Mouse (Mus musculus): ENCODE results near the gene Xdh.
A peak's percentile ranks its signal among the peaks of the same experiment; 100 is the strongest.

Xdh gene

GRCm38 (mm10) chr17:73941816-73942215, 8.2 kb downstream of the Xdh start:
- DNase-seq, result no peak

- DNase-seq, result no peak
Observed at GRCm38 (mm10) chr17:73937073-73937472, 12.9 kb downstream of the Xdh start.

DNA sequence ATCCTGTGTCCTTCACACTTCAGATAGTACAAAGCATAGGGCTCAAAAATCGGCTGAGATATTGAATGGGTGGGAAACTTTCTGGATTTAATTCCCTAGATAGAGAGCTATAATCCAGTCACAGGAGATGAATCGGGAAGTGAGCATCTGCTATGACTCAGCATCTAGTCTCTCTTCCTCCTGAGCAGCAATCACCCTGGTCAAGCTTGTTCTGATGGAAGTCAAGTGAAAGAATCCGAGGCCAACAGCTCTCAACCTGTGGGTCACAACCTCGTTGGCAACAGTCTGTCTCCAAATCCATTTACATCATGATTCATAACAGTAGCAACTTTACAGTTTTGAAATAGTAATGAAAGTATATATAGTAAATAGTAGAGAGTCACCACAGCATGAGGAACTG, 14.8 kb downstream of the Xdh start:
- DNase-seq, result no peak

- DNase-seq, result no peak
Observed at GRCm38 (mm10) chr17:73934281-73934680, 15.7 kb downstream of the Xdh start.

GRCm38 (mm10) chr17:73933616-73934015, 16.4 kb downstream of the Xdh start:
- DNase-seq, result no peak

- DNase-seq, result no peak
Observed at GRCm38 (mm10) chr17:73932497-73933059, 17.4 kb downstream of the Xdh start.

- DNase-seq, result no peak
Observed at GRCm38 (mm10) chr17:73919520-73919919, 30.5 kb downstream of the Xdh start.

DNA sequence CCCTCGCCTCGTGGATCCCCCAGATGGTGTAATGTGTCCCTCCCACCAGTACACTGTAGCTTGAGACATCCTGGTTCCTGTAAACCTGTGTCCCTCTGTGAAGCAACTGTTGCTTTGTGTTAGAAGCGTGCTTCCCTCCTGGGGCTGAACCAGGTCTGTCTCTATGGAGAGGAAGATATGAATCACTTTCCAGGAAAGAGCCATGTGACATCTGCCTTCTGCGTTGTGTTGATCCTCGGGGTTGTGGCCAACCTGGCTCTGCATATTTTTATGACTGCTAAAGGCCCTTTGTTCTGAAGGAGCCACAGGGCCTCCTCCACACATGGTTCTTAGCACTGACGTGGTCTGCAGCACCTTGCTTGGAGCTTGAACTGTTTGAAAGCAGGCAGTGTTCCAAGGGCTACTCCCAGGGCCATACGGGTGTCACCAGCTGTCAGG, 31.0 kb downstream of the Xdh start:
- no peak for DNase-seq

DNA sequence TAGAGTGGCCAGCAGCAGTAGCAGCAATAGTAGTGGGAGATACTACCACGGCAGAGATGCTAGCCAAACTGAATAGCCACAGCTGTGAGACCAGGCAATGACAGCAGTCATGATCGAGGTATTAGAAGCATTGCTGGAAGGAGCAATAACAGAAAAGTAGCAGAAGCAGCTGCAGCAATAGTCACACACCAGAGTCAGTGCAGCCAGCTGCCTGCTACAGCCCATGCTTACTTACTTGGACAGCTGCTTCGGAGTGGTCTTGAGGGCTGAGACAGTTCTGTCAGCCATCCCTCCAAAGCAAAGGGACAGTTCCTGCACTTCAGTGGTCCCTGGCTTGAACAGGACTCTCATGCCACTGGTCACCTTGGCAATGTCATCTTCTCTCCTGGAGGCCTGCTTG, 31.9 kb downstream of the Xdh start:
- DNase-seq, result no peak

DNA sequence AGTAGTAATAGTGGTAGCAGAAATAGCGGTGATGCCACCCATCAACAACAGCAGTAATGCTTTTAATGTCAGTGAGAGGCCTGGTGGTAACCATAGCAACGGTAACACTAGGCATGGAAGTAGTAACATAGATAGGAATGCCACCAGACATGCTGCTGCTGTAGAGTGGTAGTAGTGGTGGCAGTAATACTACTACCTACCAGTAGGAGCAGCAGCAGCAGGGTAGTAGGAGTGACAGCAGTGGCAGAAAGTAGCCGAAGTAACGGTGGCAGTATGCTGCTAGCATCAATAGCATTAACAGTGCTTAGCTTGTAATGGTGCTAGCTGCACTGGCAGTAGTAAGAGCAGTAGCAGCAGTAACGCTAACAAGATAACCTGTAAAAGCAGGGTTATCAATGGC, 32.3 kb downstream of the Xdh start:
- DNase-seq, result no peak

DNA sequence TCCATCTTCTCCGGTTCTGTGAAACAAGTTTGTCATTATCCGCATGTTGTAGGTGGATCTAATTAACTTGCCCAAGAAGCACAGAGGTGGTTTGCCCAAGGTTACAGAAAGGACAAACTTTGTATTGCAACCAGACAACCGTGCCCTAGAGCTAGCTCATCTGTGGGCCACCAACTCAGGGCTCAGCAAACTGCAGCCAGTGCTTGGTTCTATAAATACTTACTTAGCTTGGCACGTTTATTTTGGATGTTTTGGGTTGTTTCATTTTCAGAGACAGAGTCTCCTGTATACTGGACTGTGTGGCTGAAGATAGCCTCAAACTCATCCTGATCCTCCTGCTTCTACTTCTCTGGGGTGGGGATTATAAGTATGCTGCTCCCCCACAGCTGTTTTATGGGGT, 35.3 kb downstream of the Xdh start:
- no peak for DNase-seq

DNA sequence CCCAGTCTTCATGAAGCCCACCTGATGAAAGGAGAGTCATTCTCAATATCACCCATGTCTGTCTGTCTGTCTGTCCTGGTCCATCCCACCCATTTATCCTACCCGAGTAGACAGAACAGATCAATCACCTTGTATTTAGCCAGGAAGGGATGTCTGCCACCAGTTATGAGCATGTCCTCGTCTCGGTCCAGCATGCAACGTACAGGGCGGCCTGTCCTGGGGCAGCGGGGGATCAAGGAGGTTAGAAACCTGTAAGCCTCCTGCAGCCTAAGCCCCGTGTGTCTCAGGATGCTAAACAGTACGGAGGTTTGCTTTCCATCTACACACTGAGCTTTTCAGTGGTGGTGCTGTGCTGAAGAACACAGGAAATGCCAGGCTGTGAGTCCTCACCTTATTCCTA, 43.9 kb downstream of the Xdh start:
- no peak for DNase-seq

DNA sequence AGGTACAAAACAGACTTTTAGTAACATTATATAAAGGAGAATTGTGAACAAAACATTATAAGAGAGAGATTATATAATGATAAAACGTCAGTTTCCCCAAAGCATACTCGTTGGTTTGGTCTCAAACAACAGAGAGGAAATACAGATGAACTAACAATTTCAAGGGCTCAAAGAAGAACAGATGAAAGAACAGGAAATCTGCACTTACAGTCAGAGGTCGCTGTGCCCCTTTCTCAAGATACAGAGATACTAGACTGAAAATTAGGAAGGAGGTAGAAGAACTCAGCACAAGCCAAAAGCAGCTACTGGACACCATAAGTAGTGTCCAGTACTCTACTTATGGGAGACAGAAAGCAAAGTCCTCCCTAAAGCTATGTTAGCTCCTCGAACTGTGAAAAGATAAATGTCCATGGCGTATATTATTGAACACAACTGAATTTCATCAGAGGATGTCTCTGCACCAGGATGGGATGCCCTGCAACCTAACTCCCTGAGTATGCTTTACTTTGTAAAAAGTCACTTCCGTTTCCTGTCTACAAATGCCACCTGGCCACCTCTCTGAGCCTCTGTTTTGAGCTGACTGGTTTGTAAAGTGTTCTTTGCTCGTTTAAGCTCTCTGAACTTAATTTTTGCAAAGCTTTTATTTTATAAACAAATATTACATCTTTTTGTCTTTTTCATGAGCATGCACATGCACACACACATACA, 44.8 kb downstream of the Xdh start:
- DNase-seq, result no peak

GRCm38 (mm10) chr17:73903121-73903520, 46.9 kb downstream of the Xdh start:
- DNase-seq, result no peak

- no peak for DNase-seq
Observed at GRCm38 (mm10) chr17:73902234-73902636, 47.8 kb downstream of the Xdh start.

DNA sequence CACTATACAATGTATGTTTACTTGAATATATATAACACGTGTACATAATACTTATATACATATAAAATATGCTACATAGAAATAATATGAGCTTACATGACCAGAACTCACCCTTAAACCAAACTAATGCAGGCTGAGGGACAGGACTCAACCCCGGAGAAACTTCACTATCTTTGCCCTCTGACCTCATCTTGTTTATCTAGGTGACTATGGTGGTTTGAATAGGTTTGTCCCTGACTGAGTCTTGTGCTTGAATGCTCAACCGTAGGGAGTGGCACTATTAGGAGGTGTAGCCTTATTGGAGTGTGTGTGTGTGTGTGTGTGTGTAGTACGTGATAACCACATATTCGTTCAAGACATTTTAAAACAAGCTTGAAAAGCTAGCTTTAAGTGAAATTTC, 55.6 kb downstream of the Xdh start:
- DNase-seq, result no peak

- no peak for DNase-seq
Observed at GRCm38 (mm10) chr17:73893822-73894221, 56.2 kb downstream of the Xdh start.

DNA sequence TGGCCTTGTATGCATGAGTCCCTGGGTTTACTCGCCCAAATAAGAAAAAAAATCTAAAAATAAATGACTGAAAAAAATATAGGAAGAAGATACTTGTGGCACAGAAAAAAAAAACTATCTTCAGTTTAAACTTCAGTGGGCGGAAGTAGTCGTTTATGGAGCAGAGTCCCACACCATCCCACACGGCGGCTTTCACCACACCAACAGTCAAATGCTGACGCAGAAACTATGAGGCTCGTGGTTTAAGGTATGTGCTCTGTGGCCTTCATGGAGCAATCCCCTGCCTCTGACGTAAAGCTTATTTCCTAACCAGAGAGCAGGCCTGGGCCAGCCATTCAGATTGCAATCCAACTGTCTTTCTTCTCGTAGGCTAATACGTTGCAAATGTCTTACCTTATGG, 56.8 kb downstream of the Xdh start:
- no peak for DNase-seq

DNA sequence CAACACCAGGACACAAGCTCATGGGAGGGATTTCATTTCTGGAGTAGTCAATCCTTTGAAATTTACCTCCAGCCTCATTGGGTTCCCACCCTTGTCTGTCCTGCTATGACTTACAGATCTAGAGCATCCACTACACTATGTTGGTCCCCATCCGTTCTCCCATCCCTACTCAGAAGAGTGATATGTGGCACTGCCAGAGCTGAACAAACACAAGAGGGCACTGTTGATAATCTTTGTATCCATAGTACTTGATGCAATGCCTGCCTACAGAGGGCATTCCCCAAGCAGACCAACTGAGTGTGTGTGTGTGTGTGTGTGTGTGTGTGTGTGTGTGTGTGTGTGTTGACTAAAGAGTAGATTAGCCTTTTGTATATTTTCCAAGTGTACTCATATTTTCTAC, 58.4 kb downstream of the Xdh start:
- no peak for DNase-seq

DNA sequence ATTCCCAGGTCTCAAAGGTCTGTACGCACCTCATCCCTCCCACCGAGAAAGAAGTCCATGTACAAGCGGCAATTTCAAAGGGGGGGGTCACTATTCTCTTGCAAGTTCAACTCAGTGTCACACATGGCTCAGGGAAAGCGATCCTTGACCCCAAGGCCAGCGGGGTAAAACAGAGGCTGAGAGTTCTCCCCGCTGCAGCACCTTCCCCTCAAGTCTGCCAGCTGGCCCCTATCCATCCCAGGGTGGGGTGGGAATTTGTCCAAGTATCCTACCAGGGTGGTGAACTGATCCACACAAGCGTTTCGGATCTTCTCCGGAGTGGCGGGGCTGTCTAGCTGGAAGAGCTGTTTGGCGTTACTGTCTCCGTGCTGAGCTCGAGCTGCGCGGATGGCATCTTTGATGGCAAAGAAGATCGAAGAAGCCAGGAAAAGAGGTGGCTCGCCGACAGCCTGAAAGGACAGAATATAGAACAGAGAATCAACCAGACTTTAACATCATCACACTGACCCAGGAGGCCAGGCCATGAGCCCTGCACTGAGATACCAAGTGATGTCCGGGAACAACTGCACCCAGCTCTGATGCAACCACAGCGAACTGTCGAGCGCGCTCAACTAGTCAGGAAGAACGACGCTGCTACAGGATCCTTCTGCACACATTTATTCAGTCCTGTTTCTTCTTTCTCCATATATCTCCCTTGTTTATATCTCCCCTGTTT, 63.8 kb downstream of the Xdh start:
- no peak for DNase-seq

GRCm38 (mm10) chr17:73883332-73883731, 66.7 kb downstream of the Xdh start:
- no peak for DNase-seq

DNA sequence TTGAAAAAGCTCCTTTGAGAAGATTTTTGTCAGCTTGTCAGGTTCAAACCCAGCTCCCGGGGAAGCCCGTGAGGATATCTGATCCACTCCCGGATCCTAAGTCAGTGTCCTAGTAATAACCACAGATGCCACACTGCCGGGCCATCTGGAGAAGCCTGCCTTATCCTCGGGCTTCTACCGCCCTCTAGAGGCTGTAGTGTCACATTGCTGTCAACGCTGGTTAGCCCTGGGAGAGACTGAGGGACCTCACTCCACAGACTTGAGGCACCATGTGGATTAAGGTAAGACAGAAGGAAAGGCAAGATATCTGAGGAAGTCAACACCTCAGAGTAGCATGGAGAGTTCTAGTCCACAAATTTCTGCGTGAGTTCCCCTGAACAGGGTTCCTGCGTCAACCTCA, 67.8 kb downstream of the Xdh start:
- peak; percentile 71 for DNase-seq

DNA sequence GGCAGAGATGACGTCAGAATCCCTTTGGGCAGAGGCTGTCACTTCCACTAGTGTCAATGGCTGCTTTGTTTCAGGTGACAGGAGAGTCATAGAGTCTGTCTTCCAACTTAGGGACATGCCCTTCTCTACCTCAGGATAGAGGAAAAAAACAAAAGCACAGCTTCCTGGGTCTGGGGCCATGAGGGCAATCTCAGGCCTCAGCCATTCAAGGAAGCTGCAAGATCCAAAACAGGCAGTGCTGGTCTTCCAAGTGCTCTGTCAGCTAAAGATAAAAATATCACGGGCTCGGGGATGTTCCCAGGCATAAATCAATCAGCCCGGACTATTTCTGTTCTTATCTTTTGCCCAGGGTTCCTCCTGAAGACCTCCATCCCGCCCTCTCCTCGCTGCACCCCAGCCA, 68.7 kb downstream of the Xdh start:
- DNase-seq, result no peak

DNA sequence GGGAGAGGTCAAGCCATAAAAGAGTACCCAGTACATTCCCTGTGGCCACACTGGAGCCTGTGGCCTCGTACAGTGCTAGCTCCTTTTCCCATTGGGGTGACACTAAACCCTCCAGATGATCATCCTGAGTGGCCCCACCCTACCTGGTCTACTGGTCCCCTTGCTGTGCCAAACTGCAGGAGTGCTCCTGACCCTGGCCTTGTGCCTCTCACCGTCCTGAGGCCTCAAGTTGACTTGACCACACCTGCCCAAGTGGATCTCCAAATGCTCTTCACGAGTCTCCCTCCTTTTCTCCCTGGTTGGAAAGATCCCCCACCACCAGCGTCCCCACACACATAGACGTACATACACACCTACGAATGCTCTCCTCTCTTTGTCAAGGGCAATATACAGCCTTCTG, 69.7 kb downstream of the Xdh start:
- no peak for DNase-seq
